Mouse (Mus musculus) myocyte (in vitro differentiated cells): ENCODE data around the gene Bcl2a1c. TPM values are rescaled to one million over a fixed set of nuclear protein-coding genes. Genes with fewer than 3 reads are reported as not detected.
"Not testable (repeated sequence)": the region's sequence is repeated elsewhere in the genome, so short reads cannot be mapped to it uniquely, and the experiment has no call there.

Experiments used
- H3K27me3 ChIP-seq: one replicate; pipeline ENCODE4 v1.6.1; 2011; ENCODE audit not compliant: control insufficient read depth, insufficient read depth, insufficient read length
- H3K36me3 ChIP-seq: one replicate; pipeline ENCODE4 v1.6.1; 2011; ENCODE audit not compliant: control insufficient read depth, insufficient read depth
- H3K4me2 ChIP-seq: one replicate; pipeline ENCODE4 v1.6.1; 2011; ENCODE audit warnings: low read depth, control low read depth
- H3K4me3 ChIP-seq: one replicate; pipeline ENCODE4 v1.5.1; 2011; ENCODE audit warnings: mild to moderate bottlenecking, control low read depth, moderate library complexity
- H3K79me2 ChIP-seq: one replicate; pipeline ENCODE4 v1.6.1; 2011; ENCODE audit not compliant: control insufficient read depth, insufficient read depth
- H3ac ChIP-seq: one replicate; pipeline ENCODE4 v1.6.1; 2011; ENCODE audit not compliant: control insufficient read depth, insufficient read length
- CEBPB ChIP-seq: IDR thresholded peaks from 2 replicates; pipeline ENCODE4 v1.6.1; 2011; ENCODE audit warnings: mild to moderate bottlenecking, moderate library complexity; ENCODE audit not compliant: poor library complexity, insufficient read depth, severe bottlenecking
- E2F4 ChIP-seq: IDR thresholded peaks from one replicate; pipeline ENCODE4 v1.6.1; 2011; ENCODE audit warnings: mild to moderate bottlenecking, control low read depth, moderate library complexity; ENCODE audit not compliant: insufficient read depth
- MAX ChIP-seq: IDR thresholded peaks from one replicate; pipeline ENCODE4 v1.6.1; 2011; ENCODE audit warnings: low read depth, mild to moderate bottlenecking, control low read depth
- MYOD1 ChIP-seq, 3 experiments: IDR thresholded peaks; one replicate each; pipeline ENCODE4 v1.6.1; 2011; ENCODE audit warnings: control low read depth in 2 of 3, low read depth in 2 of 3, mild to moderate bottlenecking in 2 of 3, moderate library complexity in 1 of 3; ENCODE audit not compliant: insufficient read length in 2 of 3, control insufficient read depth in 1 of 3
- MYOG ChIP-seq, 3 experiments: IDR thresholded peaks; one replicate each; pipeline ENCODE4 v1.6.1; 2011; ENCODE audit warnings: control low read depth in 2 of 3, low read depth in 2 of 3, mild to moderate bottlenecking in 2 of 3; ENCODE audit not compliant: insufficient read length in 2 of 3, control insufficient read depth in 1 of 3, insufficient read depth in 1 of 3
- POLR2A ChIP-seq: IDR thresholded peaks from one replicate; pipeline ENCODE4 v1.6.1; 2011; ENCODE audit warnings: low read depth, mild to moderate bottlenecking, control low read depth, moderate library complexity; ENCODE audit not compliant: insufficient read length
- POLR2AphosphoS2 ChIP-seq: IDR thresholded peaks from one replicate; pipeline ENCODE4 v1.6.1; 2011; ENCODE audit warnings: low read depth, control low read depth; ENCODE audit not compliant: insufficient read length
- REST ChIP-seq: IDR thresholded peaks from one replicate; pipeline ENCODE4 v1.6.1; 2011; ENCODE audit warnings: mild to moderate bottlenecking, control low read depth, moderate library complexity; ENCODE audit not compliant: insufficient read depth, insufficient read length
- SRF ChIP-seq: IDR thresholded peaks from one replicate; pipeline ENCODE4 v1.6.1; 2011; ENCODE audit warnings: low read depth; ENCODE audit not compliant: control insufficient read depth, insufficient read length
- TCF12 ChIP-seq: IDR thresholded peaks from one replicate; pipeline ENCODE4 v1.6.1; 2011; ENCODE audit warnings: mild to moderate bottlenecking, control low read depth; ENCODE audit not compliant: poor library complexity, insufficient read depth, severe bottlenecking
- TCF3 ChIP-seq: IDR thresholded peaks from one replicate; pipeline ENCODE4 v1.6.1; 2011; ENCODE audit warnings: low read depth, control low read depth; ENCODE audit not compliant: insufficient read length
- USF1 ChIP-seq: IDR thresholded peaks from one replicate; pipeline ENCODE4 v1.6.1; 2011; ENCODE audit warnings: low read depth, mild to moderate bottlenecking, control low read depth, moderate library complexity
- polyA plus RNA-seq: library from polyadenylated mRNA; unstranded; fragments of >200 nt; fragmentation: generic; extraction: Trizol; gene quantifications from one replicate; pipeline ENCODE4 v1.2.1, GENCODE M21; 2012; ENCODE audit warnings: missing spikeins

Gene Bcl2a1c
- polyA plus RNA-seq, 1 experiment, result not detected

GRCm38 (mm10) chr9:114371717-114372116 lies 41.8 kb downstream of the Bcl2a1c start:
- not testable (repeated sequence) for H3K27me3 ChIP-seq, H3K79me2 ChIP-seq, H3K4me3 ChIP-seq, H3K36me3 ChIP-seq, H3K4me2 ChIP-seq, H3ac ChIP-seq

DNA sequence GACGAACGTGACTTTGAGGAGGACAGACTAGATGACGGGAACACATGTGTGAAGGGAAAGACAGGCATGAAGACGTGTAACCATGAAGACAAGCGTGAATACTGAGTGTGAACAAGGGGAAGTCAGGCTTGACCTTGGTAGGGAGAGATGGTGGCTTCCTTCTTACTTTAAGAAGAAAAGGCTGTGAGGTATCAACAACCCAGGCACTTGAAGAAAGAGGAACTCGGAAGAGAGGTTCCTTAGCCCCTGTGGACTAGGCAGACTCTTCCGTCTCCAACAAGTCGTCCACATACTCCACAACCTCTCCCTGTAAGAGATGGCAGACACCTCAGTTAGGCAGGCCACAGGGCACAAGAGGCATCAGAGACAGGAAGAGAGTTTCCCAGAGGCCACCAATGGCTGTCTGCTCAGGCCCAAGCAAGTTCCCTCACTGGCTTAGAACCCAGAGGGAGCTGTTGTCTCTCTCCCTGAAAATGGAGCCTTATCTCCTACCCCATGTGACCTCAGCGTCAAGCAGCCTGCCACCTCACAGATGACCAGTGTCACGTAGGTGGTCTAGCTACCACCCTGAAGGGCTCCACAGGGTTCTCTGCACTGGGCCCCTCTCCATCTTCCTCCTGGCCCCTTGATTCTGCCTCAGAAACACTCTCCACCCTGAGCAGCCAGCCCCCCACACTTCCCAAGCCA lies 45.5 kb downstream of the Bcl2a1c start:
- no peak overlapping the region for H3K4me3 ChIP-seq
- no peaks in the 10 kb centered on the region for H3K79me2 ChIP-seq
- no peak overlapping the region for H3K4me2 ChIP-seq
- H3ac ChIP-seq, result no peak overlapping the region
- no peaks in the 10 kb centered on the region for H3K27me3 ChIP-seq
- no peaks in the 10 kb centered on the region for H3K36me3 ChIP-seq
- TF ChIP-seq MYOG (IDR thresholded peaks at IDR 0.05; ENCODE audit: control insufficient read depth in 1 of 3, insufficient read depth in 1 of 3, insufficient read length in 2 of 3, low read depth in 2 of 3) (no peak), POLR2AphosphoS2 (no peak), MYOD1 (IDR thresholded peaks at IDR 0.05; ENCODE audit: control insufficient read depth in 1 of 3, insufficient read length in 2 of 3, low read depth in 2 of 3) (no peak), MAX (no peak), POLR2A (no peak), E2F4 (no peak), REST (no peak)

DNA sequence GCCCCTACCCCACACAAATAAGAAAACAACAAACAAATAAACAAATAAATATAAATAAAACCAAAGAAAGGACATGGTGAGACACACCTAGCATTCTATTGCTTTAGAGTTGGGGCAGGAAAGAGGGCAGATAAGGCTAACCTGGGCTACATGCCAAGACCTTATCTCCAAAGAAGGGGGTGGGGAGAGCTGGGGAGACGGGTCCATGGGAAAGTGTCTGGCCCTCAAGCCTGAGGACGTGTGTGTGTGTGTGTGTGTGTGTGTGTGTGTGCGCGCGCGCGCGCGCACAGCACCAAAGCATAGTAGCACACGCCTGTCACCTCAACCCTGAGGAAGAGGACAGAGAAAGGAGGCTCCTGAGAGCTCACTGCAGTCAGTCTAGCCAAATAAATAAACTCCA lies 47.2 kb downstream of the Bcl2a1c start:
- Histone ChIP-seq H3K4me3 (no peak overlapping the region), H3K36me3 (no peaks in the 10 kb centered on the region), H3ac (no peak overlapping the region), H3K4me2 (no peak overlapping the region), H3K27me3 (no peaks in the 10 kb centered on the region), H3K79me2 (no peaks in the 10 kb centered on the region)
- no peak for TF ChIP-seq MYOD1 (IDR thresholded peaks at IDR 0.05; ENCODE audit: control insufficient read depth in 1 of 3, insufficient read length in 2 of 3, low read depth in 2 of 3)

GRCm38 (mm10) chr9:114379871-114380270 lies 49.9 kb downstream of the Bcl2a1c start:
- Histone ChIP-seq H3ac (no peak overlapping the region), H3K4me3 (no peak overlapping the region), H3K36me3 (no peaks in the 10 kb centered on the region), H3K79me2 (no peaks in the 10 kb centered on the region), H3K4me2 (no peak overlapping the region), H3K27me3 (no peaks in the 10 kb centered on the region)
- TF ChIP-seq CEBPB (no peak), SRF (no peak), POLR2A (no peak), MYOD1 (IDR thresholded peaks at IDR 0.05; ENCODE audit: control insufficient read depth in 1 of 3, insufficient read length in 2 of 3, low read depth in 2 of 3) (no peak), POLR2AphosphoS2 (no peak), TCF12 (no peak), MYOG (IDR thresholded peaks at IDR 0.05; ENCODE audit: control insufficient read depth in 1 of 3, insufficient read depth in 1 of 3, insufficient read length in 2 of 3, low read depth in 2 of 3) (no peak), MAX (no peak), E2F4 (no peak), REST (no peak), USF1 (no peak), TCF3 (no peak)

Other genes starting within 250 kb of the Bcl2a1c start
- gene Crtap, start 60.5 kb downstream of the Bcl2a1c start, polyA plus RNA-seq, result 66.3 TPM
- 30.1 TPM for gene Glb1, start 70.9 kb downstream of the Bcl2a1c start, polyA plus RNA-seq
- gene Tmppe, start 71.0 kb downstream of the Bcl2a1c start, polyA plus RNA-seq, result 1.7 TPM
- gene Ccr4, start 174.8 kb downstream of the Bcl2a1c start, polyA plus RNA-seq, result not detected
- 0.06 TPM for gene C130032M10Rik, start 185.6 kb downstream of the Bcl2a1c start, polyA plus RNA-seq
- gene Trim71, start 234.2 kb downstream of the Bcl2a1c start, polyA plus RNA-seq, result 0.01 TPM